Mouse (Mus musculus) bone marrow, adult 2 months (tissue): Measurements from ENCODE around the gene Klrg1.

Experiments used
- CTCF ChIP-seq: fragments of 200-500 bp; IDR thresholded peaks from 2 replicates; pipeline ENCODE4 v1.5.1; 2011; ENCODE audit warnings: low read length, control low read depth; ENCODE audit not compliant: control insufficient read depth, insufficient read depth
- POLR2A ChIP-seq: fragments of 200-500 bp; IDR thresholded peaks from 2 replicates; pipeline ENCODE4 v1.6.1; 2011; ENCODE audit warnings: low read depth, mild to moderate bottlenecking, control low read depth, low read length, borderline replicate concordance; ENCODE audit not compliant: control insufficient read depth

DNA sequence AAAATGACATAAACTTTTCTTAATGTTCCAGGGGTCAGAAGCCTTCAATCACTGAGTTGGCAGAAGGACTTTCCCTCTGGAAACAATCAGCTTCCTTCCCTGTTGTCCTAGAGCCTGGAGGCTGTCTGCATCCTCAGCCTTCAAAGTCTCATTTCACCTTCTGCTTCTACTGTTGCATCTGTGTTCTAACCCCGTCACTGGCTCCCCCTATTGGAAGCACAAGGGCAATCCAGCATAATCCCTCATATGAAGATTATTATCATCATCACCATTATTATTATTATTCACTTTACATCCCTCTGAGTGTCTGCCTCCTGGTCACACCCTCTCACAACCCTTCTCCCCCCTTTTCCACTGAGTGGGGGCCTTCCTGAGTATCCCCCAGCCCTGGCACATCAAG lies 5.6 kb upstream of the Klrg1 start:
- no peak for TF ChIP-seq CTCF
- no peak for TF ChIP-seq POLR2A
